Mouse (Mus musculus) frontal cortex, postnatal 14 days (tissue): ENCODE data around the gene Pibf1.

Experiments used
- DNase-seq, 2 experiments: peaks; one replicate each; pipeline ENCODE4 v3.0.0; 2022; ENCODE audit warnings: low spot score in 2 of 2

The Pibf1 gene

GRCm38 (mm10) chr14:99141786-99142633, 42.8 kb downstream of the Pibf1 start:
- peak; percentile 28 to 75 for DNase-seq

DNA sequence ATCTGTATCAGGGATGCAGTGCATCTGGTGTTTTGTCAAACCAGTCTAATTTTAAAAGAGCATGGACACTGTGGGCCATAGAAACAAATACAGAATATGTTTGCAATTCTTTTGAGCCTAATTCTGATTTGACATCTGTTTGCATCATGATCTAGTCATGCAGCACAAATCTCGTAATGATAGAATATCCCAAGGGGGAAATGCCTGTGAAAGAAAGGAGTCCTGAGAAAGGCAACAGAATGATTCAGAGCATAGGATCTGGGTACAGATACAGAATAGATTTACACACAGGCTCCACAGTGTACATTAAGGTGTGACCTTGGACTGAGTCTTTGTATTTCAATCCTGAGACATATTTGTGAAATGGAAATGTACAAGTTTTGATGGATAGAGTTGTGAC, 47.6 kb downstream of the Pibf1 start:
- DNase-seq: no peak

DNA sequence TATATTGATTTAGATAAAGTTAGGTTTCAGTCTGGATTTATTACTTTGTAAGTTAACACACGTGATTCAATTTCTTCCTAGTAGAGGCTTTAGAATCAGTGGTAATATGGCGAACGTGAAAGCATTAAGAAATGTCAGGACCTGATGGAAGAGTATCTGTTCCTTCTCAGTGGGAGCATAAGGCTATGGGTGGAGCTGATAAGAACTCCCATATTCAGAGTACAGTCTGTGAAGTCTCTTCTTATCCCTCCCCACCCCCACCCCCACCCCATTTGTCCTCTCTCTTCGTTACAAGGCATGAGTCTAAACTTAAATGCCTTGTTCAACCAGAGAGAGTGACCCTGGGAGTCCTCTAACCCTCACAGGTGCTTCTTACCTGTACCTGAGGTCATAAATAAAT, 53.5 kb downstream of the Pibf1 start:
- DNase-seq: no peak

GRCm38 (mm10) chr14:99159940-99160339, 60.7 kb downstream of the Pibf1 start:
- no peak for DNase-seq

- DNase-seq: no peak
Measured at GRCm38 (mm10) chr14:99163051-99163450, 63.8 kb downstream of the Pibf1 start.

GRCm38 (mm10) chr14:99174138-99174745, 75.0 kb downstream of the Pibf1 start:
- no peak for DNase-seq

DNA sequence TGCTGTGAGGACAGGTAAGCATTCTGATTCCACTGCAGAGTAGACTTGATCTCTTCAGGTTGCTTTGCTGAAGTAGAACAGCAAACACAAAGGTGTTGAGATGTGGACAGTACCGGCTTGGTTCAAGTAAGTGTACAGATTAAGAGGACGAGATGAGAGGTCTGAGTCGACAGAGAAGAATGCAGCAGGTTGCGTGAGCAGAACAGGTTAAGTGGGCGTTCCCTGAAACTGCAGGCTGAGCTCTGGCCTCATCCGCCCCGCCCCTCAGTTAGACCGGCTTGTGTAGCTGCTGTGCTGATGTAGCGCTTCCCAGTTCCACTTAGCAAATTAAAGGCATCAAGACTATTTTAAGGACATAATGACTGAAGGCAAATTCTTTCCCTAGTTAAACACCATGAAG, 77.3 kb downstream of the Pibf1 start:
- DNase-seq: no peak

GRCm38 (mm10) chr14:99190153-99190790, 91.0 kb downstream of the Pibf1 start:
- DNase-seq: no peak

DNA sequence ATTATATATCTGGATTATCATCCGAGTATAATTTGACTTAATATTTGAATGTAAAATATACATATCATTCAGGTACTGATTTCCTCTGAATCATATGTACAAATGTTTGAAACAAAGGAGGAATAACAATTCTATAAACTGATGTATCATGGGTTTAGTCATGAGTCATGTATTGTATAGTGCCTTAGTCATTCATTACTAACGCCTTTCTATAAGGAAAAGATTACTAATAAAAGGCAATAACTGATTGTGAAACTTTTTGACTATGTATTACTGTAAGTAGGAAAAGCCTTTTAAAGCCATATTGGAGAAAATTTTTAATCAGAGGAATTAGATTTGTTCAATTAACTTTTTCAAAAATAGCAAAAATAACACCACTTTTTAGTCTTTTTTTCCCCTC, 106.6 kb downstream of the Pibf1 start:
- DNase-seq: no peak

- no peak for DNase-seq
Measured at GRCm38 (mm10) chr14:99206591-99206990, 107.4 kb downstream of the Pibf1 start.

DNA sequence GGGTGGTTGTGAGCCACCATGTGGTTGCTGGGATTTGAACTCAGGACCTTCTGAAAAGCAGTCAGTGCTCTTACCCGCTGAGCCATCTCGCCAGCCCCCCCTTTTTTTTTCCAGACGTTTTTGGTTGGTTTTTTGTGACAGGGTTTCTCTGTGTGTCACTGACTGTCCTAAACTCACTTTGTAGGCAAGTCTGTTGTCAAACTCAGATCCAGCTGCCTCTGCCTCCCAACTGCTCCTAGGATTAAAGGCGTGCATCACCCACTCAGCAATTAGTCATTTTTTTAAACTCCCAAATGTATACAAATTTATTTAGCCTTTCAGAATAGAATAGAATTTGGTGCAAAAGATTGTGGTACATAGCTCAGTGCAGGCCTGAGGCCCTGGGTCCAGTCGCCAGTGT, 111.2 kb downstream of the Pibf1 start:
- DNase-seq: no peak

DNA sequence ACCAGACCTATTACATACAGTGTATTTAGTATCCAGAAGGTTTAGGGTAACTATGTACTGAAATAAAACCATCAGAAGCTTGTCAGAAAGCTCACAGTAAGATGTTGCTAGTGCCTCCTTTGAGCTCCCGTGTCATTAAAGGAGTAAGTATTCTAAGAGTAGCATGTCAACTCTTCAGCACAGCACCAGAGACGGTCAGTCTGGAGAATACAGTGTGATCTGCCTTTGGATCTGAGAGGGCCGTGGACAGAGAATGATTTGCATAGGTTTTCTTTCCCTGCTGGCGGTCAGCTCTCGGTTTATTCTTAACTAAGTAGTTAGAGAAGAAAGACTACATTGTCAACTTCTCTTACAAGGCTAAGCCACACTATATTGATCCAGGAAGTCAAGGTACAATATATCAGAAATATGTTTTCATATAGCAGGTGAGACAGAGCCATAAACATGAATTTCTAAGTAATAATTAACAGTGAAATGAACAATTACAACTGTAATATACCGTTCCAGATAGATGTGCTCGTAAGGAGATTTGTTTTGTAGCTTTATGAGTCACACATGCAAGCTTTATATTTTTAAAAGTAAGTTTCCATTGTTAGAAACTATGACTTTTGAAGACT, 119.3 kb downstream of the Pibf1 start:
- DNase-seq: no peak

- DNase-seq: no peak
Measured at GRCm38 (mm10) chr14:99219757-99220171, 120.5 kb downstream of the Pibf1 start.

DNA sequence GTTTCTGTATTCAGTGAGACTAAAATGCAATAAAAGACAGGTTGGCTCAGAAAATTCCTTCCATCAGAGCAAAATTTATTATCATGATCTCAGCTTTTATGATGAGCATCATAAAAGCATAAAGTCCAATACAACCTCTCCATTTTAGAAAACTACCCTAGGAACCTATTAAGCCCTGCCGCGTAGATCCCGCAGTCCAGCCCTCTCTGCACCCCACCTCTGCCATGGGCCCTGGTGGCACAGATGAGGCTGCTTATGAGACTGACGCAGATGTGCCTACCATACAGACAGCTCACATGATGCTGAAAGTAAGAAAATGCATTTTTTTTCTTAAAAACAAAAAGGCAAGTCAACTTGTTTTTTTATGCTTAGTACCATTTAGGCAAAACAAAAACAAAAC, 126.7 kb downstream of the Pibf1 start:
- no peak for DNase-seq

GRCm38 (mm10) chr14:99229071-99229780, 130.0 kb downstream of the Pibf1 start:
- no peak for DNase-seq

DNA sequence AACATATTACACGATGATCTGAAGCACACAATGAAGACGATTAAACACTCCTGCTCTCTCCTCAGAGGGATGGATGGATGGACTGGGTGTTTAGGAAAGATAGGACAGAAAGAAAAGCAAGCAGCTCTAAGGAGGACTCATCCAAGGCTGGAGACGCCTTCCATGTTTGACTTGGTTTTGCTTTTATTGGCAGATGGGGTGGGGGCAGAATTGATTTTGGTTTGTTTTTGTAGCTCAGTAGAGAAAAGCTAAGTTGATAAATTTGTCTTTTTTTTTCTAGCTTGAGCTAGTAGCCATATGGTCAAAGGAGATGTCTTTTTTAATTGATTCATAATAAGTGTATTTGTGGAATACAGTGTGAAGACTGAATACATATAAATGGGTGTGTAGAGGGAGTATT, 133.8 kb downstream of the Pibf1 start:
- DNase-seq: no peak

- no peak for DNase-seq
Measured at GRCm38 (mm10) chr14:99237115-99237514, 137.9 kb downstream of the Pibf1 start.

GRCm38 (mm10) chr14:99240563-99240962, 141.3 kb downstream of the Pibf1 start:
- no peak for DNase-seq

DNA sequence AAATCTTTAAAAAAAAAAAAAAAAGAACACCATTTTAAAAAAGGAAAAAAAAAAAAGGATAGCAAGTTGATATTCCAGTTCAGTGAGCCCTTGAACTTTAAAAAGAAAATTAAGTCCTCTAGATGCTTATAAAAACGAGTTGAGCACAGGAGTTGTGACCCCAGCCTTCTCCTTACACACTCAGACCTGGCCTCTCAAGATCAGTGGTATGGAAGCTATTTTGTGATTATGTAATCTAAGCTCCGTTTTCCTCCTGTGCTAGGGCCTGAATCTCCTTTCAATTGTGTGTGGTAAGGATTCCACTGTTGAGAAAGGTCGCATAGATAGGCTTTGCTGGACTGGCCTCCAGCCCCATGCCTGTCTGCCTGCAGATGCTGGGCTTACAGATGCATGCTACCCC, 145.3 kb downstream of the Pibf1 start:
- DNase-seq: no peak

GRCm38 (mm10) chr14:99262026-99262425, 162.8 kb downstream of the Pibf1 start:
- DNase-seq: no peak

GRCm38 (mm10) chr14:99263816-99264215, 164.6 kb downstream of the Pibf1 start:
- no peak for DNase-seq

GRCm38 (mm10) chr14:99265791-99266190, 166.6 kb downstream of the Pibf1 start:
- no peak for DNase-seq
